8 mouse cellular contexts compared by ENCODE assay signal in the genomic region with DNA sequence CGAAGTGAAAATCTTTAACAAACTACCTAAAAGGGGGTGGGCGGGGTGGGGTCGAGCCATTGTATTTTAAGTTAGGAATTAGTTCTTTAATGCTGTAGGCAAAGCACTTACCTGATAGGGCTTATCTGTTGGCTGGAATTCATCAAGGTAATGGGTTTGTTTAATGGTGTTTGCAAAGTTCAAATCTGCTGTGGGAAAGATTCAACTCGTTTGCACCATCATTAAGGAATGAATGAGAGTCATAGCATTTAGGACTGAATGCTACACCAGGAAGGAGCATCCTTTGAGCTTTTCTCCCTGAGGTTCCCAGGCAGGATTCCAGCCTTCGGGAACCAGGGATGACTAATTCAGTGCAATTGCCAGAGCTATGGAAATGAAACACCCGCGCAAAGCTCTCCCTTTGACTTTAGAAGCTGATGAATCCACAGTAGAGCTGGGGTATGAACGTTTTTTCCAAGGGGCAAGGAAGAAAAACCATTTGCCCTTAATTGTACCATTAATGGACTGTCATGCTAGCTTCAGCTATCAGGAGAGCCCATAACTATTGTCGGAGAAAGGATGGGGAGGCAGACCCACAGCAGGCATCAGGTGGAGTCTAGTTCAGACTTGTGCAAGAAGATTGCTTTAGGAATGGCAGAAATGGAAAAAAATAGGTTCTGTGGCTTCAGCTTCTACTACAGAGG. TPM values are rescaled to one million over a fixed set of nuclear protein-coding genes. Genes with fewer than 3 reads are reported as not detected.
DNase-seq lines count a peak whose midpoint lies in the region; ATAC-seq lines count a peak whose summit lies in the region.

No protein-coding gene starts in this region.

- peaks cover 3% of the 10 kb centered on the region; the same call in 1 of the 2 replicates for H3K27me3 ChIP-seq in lung, embryonic 16.5 days (ENCODE audit: control insufficient read depth, insufficient read depth, low read depth, low read length)
- H3K27me3 ChIP-seq in forebrain, embryonic 14.5 days (replicated peaks; ENCODE audit: control insufficient read depth, insufficient read depth, low read length) = peaks cover 11% of the 10 kb centered on the region
- no peaks in the 10 kb centered on the region for H3K27me3 ChIP-seq in intestine, embryonic 15.5 days (replicated peaks)
- H3K27me3 ChIP-seq in midbrain, embryonic 14.5 days (ENCODE audit: control insufficient read depth, insufficient read depth, low read length) = peaks cover 16% of the 10 kb centered on the region

- no peak overlapping the region for H3K27ac ChIP-seq in lung, embryonic 16.5 days (ENCODE audit: low read length)
- H3K27ac ChIP-seq in forebrain, embryonic 14.5 days (ENCODE audit: low read depth, low read length) = no peak overlapping the region
- H3K27ac ChIP-seq in intestine, embryonic 15.5 days = no peak overlapping the region
- no peak overlapping the region for H3K27ac ChIP-seq in midbrain, embryonic 14.5 days (replicated peaks; ENCODE audit: low read depth, low read length)

- no peaks in the 10 kb centered on the region for H3K36me3 ChIP-seq in lung, embryonic 16.5 days (ENCODE audit: control insufficient read depth, insufficient read depth, low read length)
- no peaks in the 10 kb centered on the region for H3K36me3 ChIP-seq in forebrain, embryonic 14.5 days (ENCODE audit: control insufficient read depth, insufficient read depth, low read length)
- H3K36me3 ChIP-seq in intestine, embryonic 15.5 days = no peaks in the 10 kb centered on the region
- no peaks in the 10 kb centered on the region for H3K36me3 ChIP-seq in midbrain, embryonic 14.5 days (ENCODE audit: control insufficient read depth, insufficient read depth, low read length)

- 14% methylated on average over 9 of the region's 9 CpGs for WGBS in lung, embryonic 16.5 days
- WGBS in forebrain, embryonic 14.5 days = 12% methylated on average over 9 of the region's 9 CpGs
- 16% methylated on average over 9 of the region's 9 CpGs for WGBS in intestine, embryonic 15.5 days
- WGBS in midbrain, embryonic 14.5 days = 17% methylated on average over 9 of the region's 9 CpGs

- DNase-seq in lung, postnatal 36 days = no peak
- peak; percentile 14 for DNase-seq in forebrain, embryonic 14.5 days (ENCODE audit: low spot score)
- no peak for DNase-seq in midbrain, embryonic 14.5 days
- no peak for DNase-seq in spleen, adult 18-20 months
- no peak for DNase-seq in natural killer cell, adult 2 months (ENCODE audit: low spot score in 2 of 2)

- H3K4me2 ChIP-seq in lung, embryonic 16.5 days (ENCODE audit: low read depth, low read length) = peak overlapping the region; percentile 82
- peak overlapping the region; percentile 60 for H3K4me2 ChIP-seq in forebrain, embryonic 14.5 days (ENCODE audit: low read length)
- H3K4me2 ChIP-seq in intestine, embryonic 15.5 days (replicated peaks) = peak overlapping the region; percentile 78
- H3K4me2 ChIP-seq in midbrain, embryonic 14.5 days (ENCODE audit: low read length) = peak overlapping the region; percentile 67

- H3K4me1 ChIP-seq in lung, embryonic 16.5 days (replicated peaks; ENCODE audit: control insufficient read depth, insufficient read depth, low read length) = peaks cover 10% of the 10 kb centered on the region; the same call in 1 of the 2 replicates
- H3K4me1 ChIP-seq in forebrain, embryonic 14.5 days (ENCODE audit: control insufficient read depth, insufficient read depth, low read length) = 0 out of 2 replicates have a peak, but pooled peaks cover 6% of the 10 kb centered on the region
- H3K4me1 ChIP-seq in intestine, embryonic 15.5 days (replicated peaks) = no peaks in the 10 kb centered on the region
- peaks cover 9% of the 10 kb centered on the region; the same call in 1 of the 2 replicates for H3K4me1 ChIP-seq in midbrain, embryonic 14.5 days (ENCODE audit: control insufficient read depth, insufficient read depth, low read length)

- peak overlapping the region; percentile 48 for H3K4me3 ChIP-seq in lung, embryonic 16.5 days (ENCODE audit: low read length)
- peak overlapping the region; percentile 26; the same call in 1 of the 2 replicates for H3K4me3 ChIP-seq in forebrain, embryonic 14.5 days (ENCODE audit: low read depth, low read length)
- peak overlapping the region; percentile 29 for H3K4me3 ChIP-seq in intestine, embryonic 15.5 days (replicated peaks)
- H3K4me3 ChIP-seq in midbrain, embryonic 14.5 days (replicated peaks; ENCODE audit: low read depth, low read length) = peak overlapping the region; percentile 31

- H3K9ac ChIP-seq in lung, embryonic 16.5 days (ENCODE audit: low read length) = no peak overlapping the region
- no peak overlapping the region for H3K9ac ChIP-seq in forebrain, embryonic 14.5 days (ENCODE audit: low read length)
- no peak overlapping the region for H3K9ac ChIP-seq in intestine, embryonic 15.5 days
- no peak overlapping the region; the same call in 1 of the 2 replicates for H3K9ac ChIP-seq in midbrain, embryonic 14.5 days (replicated peaks; ENCODE audit: low read length)

- 0 out of 2 replicates have a peak, but pooled peaks cover 2% of the 10 kb centered on the region for H3K9me3 ChIP-seq in lung, embryonic 16.5 days (ENCODE audit: control insufficient read depth, low read length)
- H3K9me3 ChIP-seq in forebrain, embryonic 14.5 days (replicated peaks; ENCODE audit: control insufficient read depth, low read length) = no peaks in the 10 kb centered on the region
- no peaks in the 10 kb centered on the region for H3K9me3 ChIP-seq in intestine, embryonic 15.5 days
- no peaks in the 10 kb centered on the region for H3K9me3 ChIP-seq in midbrain, embryonic 14.5 days (ENCODE audit: control insufficient read depth, low read length)

- ATAC-seq in lung, embryonic 16.5 days (ENCODE audit: low read depth) = no peak
- no peak for ATAC-seq in forebrain, embryonic 14.5 days
- no peak for ATAC-seq in intestine, embryonic 15.5 days
- ATAC-seq in midbrain, embryonic 14.5 days (ENCODE audit: low FRiP score, low TSS enrichment) = no peak
- no peak for ATAC-seq in megakaryocyte-erythroid progenitor cell, adult 5-6 weeks (replicated peaks; ENCODE audit: low FRiP score, low TSS enrichment, poor library complexity, severe bottlenecking)

RNA-seq across cellular contexts. Expression of a gene that starts 57.3 kb away (rescaled TPM):
- polyA plus RNA-seq in lung, embryonic 16.5 days (2015; fragmentation: Nextera tagmentation; extraction: Ambion mirVana) = 83.7 and 86.9 TPM in 2 replicates
- polyA plus RNA-seq in forebrain, embryonic 14.5 days (2014; fragmentation: Nextera tagmentation; extraction: Ambion mirVana) = 5.1 and 6.1 TPM in 2 replicates
- polyA plus RNA-seq in intestine, embryonic 15.5 days (2015; fragmentation: Nextera tagmentation; extraction: Ambion mirVana) = 44.4 and 50.7 TPM in 2 replicates
- 3.9 and 5.4 TPM in 2 replicates for polyA plus RNA-seq in midbrain, embryonic 14.5 days (2014; fragmentation: Nextera tagmentation; extraction: Ambion mirVana)
- total RNA-seq in megakaryocyte-erythroid progenitor cell, adult 5-6 weeks (2014; fragmentation: Nextera tagmentation) = 0.85 and 0.94 TPM in 2 replicates
- not detected in 2 replicates for total RNA-seq in megakaryocyte-erythroid progenitor cell, adult 5-6 weeks (2017)
